Comparison of ENCODE assay signal across 7 mouse cellular contexts in genomic region chr14:115070534-115070933, GRCm38 (mm10). TPM values are rescaled to one million over a fixed set of nuclear protein-coding genes. Genes with fewer than 3 reads are reported as not detected.
DNase-seq lines count a peak whose midpoint lies in the region; ATAC-seq and TF ChIP-seq lines count a peak whose summit lies in the region.

No protein-coding gene starts in this region.

- no peak for TF ChIP-seq EP300 in liver, postnatal 0 days (IDR thresholded peaks at IDR 0.05; ENCODE audit: low read depth)

- no peak overlapping the region for H3K9ac ChIP-seq in liver, postnatal 0 days (replicated peaks)
- no peak overlapping the region for H3K9ac ChIP-seq in liver, embryonic 11.5 days (ENCODE audit: low read depth, low read length)

- WGBS in liver, postnatal 0 days (ENCODE audit: insufficient replicate concordance) = 41% methylated on average over 6 of the region's 6 CpGs
- WGBS in liver, embryonic 11.5 days = 46% methylated on average over 6 of the region's 6 CpGs

- no peak overlapping the region for H3K4me2 ChIP-seq in liver, postnatal 0 days (ENCODE audit: low read depth, low read length)
- no peak overlapping the region for H3K4me2 ChIP-seq in liver, embryonic 11.5 days

- no peaks in the 10 kb centered on the region for H3K4me1 ChIP-seq in liver, postnatal 0 days (ENCODE audit: insufficient read depth)
- H3K4me1 ChIP-seq in liver, embryonic 11.5 days (replicated peaks; ENCODE audit: control insufficient read depth, insufficient read depth, low read length) = no peaks in the 10 kb centered on the region

- H3K27me3 ChIP-seq in liver, postnatal 0 days (ENCODE audit: insufficient read depth, low read length) = no peaks in the 10 kb centered on the region
- no peaks in the 10 kb centered on the region for H3K27me3 ChIP-seq in liver, embryonic 11.5 days (replicated peaks; ENCODE audit: control insufficient read depth, insufficient read depth, low read length)

- H3K4me3 ChIP-seq in liver, postnatal 0 days (ENCODE audit: low read depth, low read length) = no peak overlapping the region
- H3K4me3 ChIP-seq in liver, embryonic 11.5 days (ENCODE audit: low read depth, low read length) = no peak overlapping the region

- no peak for DNase-seq in liver, postnatal 0 days
- no peak for DNase-seq in liver, embryonic 11.5 days (ENCODE audit: low spot score)
- DNase-seq in cerebellum, postnatal 14 days = peak; percentile 64 to 69
- DNase-seq in left cerebral cortex, adult 18-20 months (ENCODE audit: low spot score in 2 of 2) = peak; percentile 55 to 62
- DNase-seq in retina, adult 2 months (ENCODE audit: low read depth, low spot score) = peak; percentile 13
- DNase-seq in thymus, postnatal 25 days = no peak

- no peak for ATAC-seq in liver, postnatal 0 days
- no peak for ATAC-seq in liver, embryonic 11.5 days (replicated peaks; ENCODE audit: low FRiP score)
- peak; percentile 55; the same call in 1 of the 2 replicates for ATAC-seq in granulocyte monocyte progenitor cell, adult 5-6 weeks (replicated peaks; ENCODE audit: poor library complexity, severe bottlenecking)

- H3K9me3 ChIP-seq in liver, postnatal 0 days (ENCODE audit: low read length) = no peaks in the 10 kb centered on the region
- no peaks in the 10 kb centered on the region for H3K9me3 ChIP-seq in liver, embryonic 11.5 days (ENCODE audit: control insufficient read depth, low read length)

- peak; percentile 69 for TF ChIP-seq CTCF in liver, postnatal 0 days (IDR thresholded peaks at IDR 0.05; ENCODE audit: low read depth)

- H3K27ac ChIP-seq in liver, postnatal 0 days (ENCODE audit: low read depth) = no peak overlapping the region
- no peak overlapping the region for H3K27ac ChIP-seq in liver, embryonic 11.5 days (ENCODE audit: low read depth, low read length)

- H3K36me3 ChIP-seq in liver, postnatal 0 days (replicated peaks; ENCODE audit: insufficient read depth, low read length) = no peaks in the 10 kb centered on the region
- H3K36me3 ChIP-seq in liver, embryonic 11.5 days (ENCODE audit: control insufficient read depth, insufficient read depth, low read length) = no peaks in the 10 kb centered on the region

RNA-seq across cellular contexts. Expression of gene Gpc5, which starts 21.5 kb away (rescaled TPM):
- polyA plus RNA-seq in liver, postnatal 0 days (2015; fragmentation: Nextera tagmentation; extraction: Ambion mirVana) = not detected in 2 replicates
- polyA plus RNA-seq in liver, embryonic 11.5 days (2014; fragmentation: Nextera tagmentation; extraction: Ambion mirVana) = 0.12 TPM in 1 of 2 replicates, not detected in the other
- total RNA-seq in granulocyte monocyte progenitor cell, adult 5-6 weeks (2014; fragmentation: Nextera tagmentation) = not detected in 2 replicates
- not detected in 2 replicates for total RNA-seq in granulocyte monocyte progenitor cell, adult 5-6 weeks (2017)
- 10 to 100 TPM; 28.9 to 33.1 TPM for total RNA-seq in left cerebral cortex, adult 18-20 months (2021)

Comparison
In these comparisons a context has a peak if more than half of its experiments do, and no peak if none do; other contexts are left out.
1. DNase-seq: peak in cerebellum, postnatal 14 days (2 of 2), left cerebral cortex, adult 18-20 months (2 of 2) and retina, adult 2 months (single experiment); none in liver, postnatal 0 days (single experiment), liver, embryonic 11.5 days (single experiment) and thymus, postnatal 25 days (single experiment).
2. RNA of gene Gpc5, which starts 21.5 kb away (total RNA-seq): 28.9 to 33.1 TPM in left cerebral cortex, adult 18-20 months; not detected in granulocyte monocyte progenitor cell, adult 5-6 weeks; every median in the first group is over 10 times any median in the second.